Mouse (Mus musculus): ENCODE measurements around the gene Nabp2. TPM values are rescaled to one million over a fixed set of nuclear protein-coding genes. Genes with fewer than 3 reads are reported as not detected.

The Nabp2 gene
- polyA plus RNA-seq, 1 experiment = 87.6 TPM

- H3K4me3 ChIP-seq (ENCODE audit: insufficient read depth, low read depth, low read length) = peak within 1 kb of the TSS; percentile 76
- H3K27ac ChIP-seq (replicated peaks; ENCODE audit: low read depth, low read length) = peak within 1 kb of the TSS; percentile 93
- no peaks in the 10 kb centered on the region for H3K4me1 ChIP-seq (ENCODE audit: control insufficient read depth, insufficient read depth, insufficient read length, low read length)
Observed at GRCm38 (mm10) chr10:128368402-128369217, 42.7 kb downstream of the Nabp2 start, which contains the start of gene Coq10a. Gene Coq10a (minus strand): TSS chr10:128368997.

GRCm38 (mm10) chr10:128367899-128368401, 43.3 kb downstream of the Nabp2 start:
- Histone ChIP-seq H3K27ac (replicated peaks; ENCODE audit: low read depth, low read length) (peak overlapping the region; percentile 93), H3K4me1 (ENCODE audit: control insufficient read depth, insufficient read depth, insufficient read length, low read length) (no peaks in the 10 kb centered on the region), H3K4me3 (ENCODE audit: insufficient read depth, low read depth, low read length) (peak overlapping the region; percentile 76)

DNA sequence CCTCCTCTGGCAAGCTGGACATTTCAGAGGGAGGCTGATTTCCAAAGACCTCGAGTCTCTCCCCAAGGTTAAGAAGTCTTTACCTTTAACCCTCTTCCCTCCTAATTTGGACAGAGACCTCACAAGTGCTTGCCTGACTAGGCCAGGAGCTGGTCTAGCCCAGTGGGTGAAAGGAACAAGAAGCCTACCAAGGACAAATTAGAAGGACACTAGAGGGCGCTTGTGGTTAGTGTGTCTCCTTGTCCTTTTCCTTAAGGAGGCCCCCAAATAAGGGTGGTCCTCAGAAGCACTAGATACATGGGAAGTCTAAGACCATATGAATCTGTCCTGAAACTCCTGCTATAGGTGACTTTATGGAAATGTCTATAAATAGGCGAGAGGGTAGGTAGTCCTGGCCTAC, 48.7 kb downstream of the Nabp2 start:
- H3K27ac ChIP-seq (replicated peaks; ENCODE audit: low read depth, low read length) = peak overlapping the region; percentile 96
- H3K4me3 ChIP-seq (ENCODE audit: insufficient read depth, low read depth, low read length) = no peak overlapping the region

DNA sequence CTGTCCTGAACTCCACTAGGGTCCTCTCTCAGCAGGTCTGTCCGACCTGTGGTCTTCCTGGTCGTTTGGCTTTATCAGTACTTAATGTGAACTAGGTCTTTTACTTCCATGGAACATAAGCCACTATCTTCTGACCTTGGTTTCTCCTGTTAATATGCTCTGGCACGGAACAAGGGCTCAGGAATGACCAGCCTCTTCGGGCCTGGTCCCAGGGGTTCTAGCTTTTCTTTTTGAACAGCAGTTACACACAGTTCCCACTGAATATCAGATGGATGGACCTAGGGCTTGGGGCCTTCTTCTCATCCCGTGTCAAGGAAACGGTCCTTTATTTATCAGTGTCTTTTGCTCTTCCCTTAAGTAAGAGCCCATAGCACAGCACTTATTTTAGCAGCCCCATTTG, 49.5 kb downstream of the Nabp2 start:
- Histone ChIP-seq H3K4me3 (ENCODE audit: insufficient read depth, low read depth, low read length) (no peak overlapping the region), H3K27ac (replicated peaks; ENCODE audit: low read depth, low read length) (peak overlapping the region; percentile 96), H3K4me1 (ENCODE audit: control insufficient read depth, insufficient read depth, insufficient read length, low read length) (no peaks in the 10 kb centered on the region; the same call in 1 of the 2 replicates)

More for the DNA sequence above, 48.7 kb downstream of the Nabp2 start:
- H3K4me1 ChIP-seq (ENCODE audit: control insufficient read depth, insufficient read depth, insufficient read length, low read length) = no peaks in the 10 kb centered on the region; the same call in 1 of the 2 replicates

- Histone ChIP-seq H3K27ac (replicated peaks; ENCODE audit: low read depth, low read length) (peak overlapping the region; percentile 56), H3K4me1 (ENCODE audit: control insufficient read depth, insufficient read depth, insufficient read length, low read length) (no peaks in the 10 kb centered on the region; the same call in 1 of the 2 replicates), H3K4me3 (ENCODE audit: insufficient read depth, low read depth, low read length) (no peak overlapping the region)
Observed at GRCm38 (mm10) chr10:128359226-128359625, 52.1 kb downstream of the Nabp2 start.

DNA sequence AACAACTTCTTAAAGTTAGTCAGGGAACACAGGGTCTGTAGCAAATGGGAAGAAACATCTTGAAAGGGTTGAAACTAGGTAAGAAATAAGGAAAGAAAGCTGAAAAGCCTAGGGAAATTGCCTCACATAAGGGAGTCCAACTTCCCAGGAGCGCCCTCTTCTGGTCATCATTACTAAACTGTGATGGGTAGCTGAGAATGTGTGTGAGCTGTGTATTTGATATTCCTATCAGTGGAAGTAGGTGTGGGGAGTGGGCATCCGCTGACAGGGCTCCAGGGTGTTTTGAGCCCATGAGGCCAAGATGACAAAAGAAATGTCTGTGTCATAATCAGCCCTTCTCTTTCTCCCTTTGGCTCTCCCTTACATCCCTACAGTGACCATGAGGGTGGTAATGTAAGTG, 52.5 kb downstream of the Nabp2 start:
- Histone ChIP-seq H3K4me1 (ENCODE audit: control insufficient read depth, insufficient read depth, insufficient read length, low read length) (no peaks in the 10 kb centered on the region; the same call in 1 of the 2 replicates), H3K27ac (replicated peaks; ENCODE audit: low read depth, low read length) (peak overlapping the region; percentile 56), H3K4me3 (ENCODE audit: insufficient read depth, low read depth, low read length) (no peak overlapping the region)

Other genes starting within 250 kb of the Nabp2 start
- 93.3 and 95.4 TPM in 2 replicates for gene Rbms2, start 231.2 kb downstream of the Nabp2 start, polyA plus RNA-seq (2012; ENCODE audit: insufficient read depth, insufficient read length, missing spikeins)
- 0.87 TPM in 1 of 2 replicates, not detected in the other for gene Gls2, start 217.0 kb downstream of the Nabp2 start, polyA plus RNA-seq (2012; ENCODE audit: insufficient read depth, insufficient read length, missing spikeins)
- gene Spryd4, start 199.7 kb downstream of the Nabp2 start, polyA plus RNA-seq (2012; ENCODE audit: insufficient read depth, insufficient read length, missing spikeins) = 7.8 and 10.0 TPM in 2 replicates
- gene Mip, start 185.7 kb downstream of the Nabp2 start, polyA plus RNA-seq (2012; ENCODE audit: insufficient read depth, insufficient read length, missing spikeins) = not detected in 2 replicates
- 3.6 and 5.3 TPM in 2 replicates for gene Timeless, start 179.4 kb downstream of the Nabp2 start, polyA plus RNA-seq (2012; ENCODE audit: insufficient read depth, insufficient read length, missing spikeins)
- gene Apon, start 157.4 kb downstream of the Nabp2 start, polyA plus RNA-seq (2012; ENCODE audit: insufficient read depth, insufficient read length, missing spikeins) = not detected in 2 replicates
- not detected in 2 replicates for gene Apof, start 142.8 kb downstream of the Nabp2 start, polyA plus RNA-seq (2012; ENCODE audit: insufficient read depth, insufficient read length, missing spikeins)
- gene Stat2, start 140.9 kb downstream of the Nabp2 start, polyA plus RNA-seq (2012; ENCODE audit: insufficient read depth, insufficient read length, missing spikeins) = 5.4 and 5.5 TPM in 2 replicates
- gene Il23a, start 112.7 kb downstream of the Nabp2 start, polyA plus RNA-seq (2012; ENCODE audit: insufficient read depth, insufficient read length, missing spikeins) = not detected in 2 replicates
- gene Pan2, start 108.2 kb downstream of the Nabp2 start, polyA plus RNA-seq (2012; ENCODE audit: insufficient read depth, insufficient read length, missing spikeins) = 5.9 and 8.9 TPM in 2 replicates
- 115 and 131 TPM in 2 replicates for gene Cnpy2, start 89.0 kb downstream of the Nabp2 start, polyA plus RNA-seq (2012; ENCODE audit: insufficient read depth, insufficient read length, missing spikeins)
- gene Cs, start 73.8 kb downstream of the Nabp2 start, polyA plus RNA-seq (2012; ENCODE audit: insufficient read depth, insufficient read length, missing spikeins) = 1,610 and 1,861 TPM in 2 replicates
- 122 and 173 TPM in 2 replicates for gene Coq10a, start 42.5 kb downstream of the Nabp2 start, polyA plus RNA-seq (2012; ENCODE audit: insufficient read depth, insufficient read length, missing spikeins)
- 16.9 and 22.4 TPM in 2 replicates for gene Ankrd52, start 34.4 kb downstream of the Nabp2 start, polyA plus RNA-seq (2012; ENCODE audit: insufficient read depth, insufficient read length, missing spikeins)
- gene Slc39a5, start 10.3 kb downstream of the Nabp2 start, polyA plus RNA-seq (2012; ENCODE audit: insufficient read depth, insufficient read length, missing spikeins) = not detected in 2 replicates
- gene Rnf41, start 165 bp upstream of the Nabp2 start, polyA plus RNA-seq (2012; ENCODE audit: insufficient read depth, insufficient read length, missing spikeins) = 15.1 and 17.1 TPM in 2 replicates
- 63.7 and 94.7 TPM in 2 replicates for gene Smarcc2, start 47.8 kb upstream of the Nabp2 start, polyA plus RNA-seq (2012; ENCODE audit: insufficient read depth, insufficient read length, missing spikeins)
- 1,414 and 1,508 TPM in 2 replicates for gene Myl6, start 82.7 kb upstream of the Nabp2 start, polyA plus RNA-seq (2012; ENCODE audit: insufficient read depth, insufficient read length, missing spikeins)
- gene Myl6b, start 87.2 kb upstream of the Nabp2 start, polyA plus RNA-seq (2012; ENCODE audit: insufficient read depth, insufficient read length, missing spikeins) = 13.5 and 24.5 TPM in 2 replicates
- 31.6 and 35.5 TPM in 2 replicates for gene Esyt1, start 114.4 kb upstream of the Nabp2 start, polyA plus RNA-seq (2012; ENCODE audit: insufficient read depth, insufficient read length, missing spikeins)
- gene Zc3h10, start 136.3 kb upstream of the Nabp2 start, polyA plus RNA-seq (2012; ENCODE audit: insufficient read depth, insufficient read length, missing spikeins) = 4.7 TPM in 2 replicates
- 1,628 and 2,018 TPM in 2 replicates for gene Rpl41, start 137.8 kb upstream of the Nabp2 start, polyA plus RNA-seq (2012; ENCODE audit: insufficient read depth, insufficient read length, missing spikeins)
- 36.0 and 56.8 TPM in 2 replicates for gene Pa2g4, start 154.5 kb upstream of the Nabp2 start, polyA plus RNA-seq (2012; ENCODE audit: insufficient read depth, insufficient read length, missing spikeins)
- 1.3 and 2.0 TPM in 2 replicates for gene Erbb3, start 178.2 kb upstream of the Nabp2 start, polyA plus RNA-seq (2012; ENCODE audit: insufficient read depth, insufficient read length, missing spikeins)
- 292 and 473 TPM in 2 replicates for gene Rps26, start 215.3 kb upstream of the Nabp2 start, polyA plus RNA-seq (2012; ENCODE audit: insufficient read depth, insufficient read length, missing spikeins)
- 0.32 and 0.58 TPM in 2 replicates for gene Ikzf4, start 234.5 kb upstream of the Nabp2 start, polyA plus RNA-seq (2012; ENCODE audit: insufficient read depth, insufficient read length, missing spikeins)